Mouse (Mus musculus): ENCODE measurements around the gene Clk2. TPM values are rescaled to one million over a fixed set of nuclear protein-coding genes. Genes with fewer than 3 reads are reported as not detected.

Gene Clk2
- polyA plus RNA-seq, 1 experiment from 2014 or later = 50.3 TPM

GRCm38 (mm10) chr3:89179056-89179455 lies 14.5 kb downstream of the Clk2 start:
- Histone ChIP-seq H3K36me3 (peaks cover 64% of the 10 kb centered on the region), H3K27me3 (no peaks in the 10 kb centered on the region), H3K4me3 (replicated peaks) (no peak overlapping the region; the same call in 1 of the 2 replicates), H3K4me2 (peak overlapping the region; percentile 87; the same call in 1 of the 2 replicates), H3K9ac (replicated peaks) (no peak overlapping the region), H3K27ac (no peak overlapping the region), H3K9me3 (no peaks in the 10 kb centered on the region), H3K4me1 (replicated peaks) (peaks cover 24% of the 10 kb centered on the region)
- no peak for ATAC-seq (ENCODE audit: insufficient number of reproducible peaks, insufficient read depth, low FRiP score, low TSS enrichment, low read depth)
- WGBS = 92% methylated on average over 11 of the region's 11 CpGs

- Histone ChIP-seq H3K4me1 (replicated peaks) (peaks cover 41% of the 10 kb centered on the region), H3K36me3 (peaks cover 40% of the 10 kb centered on the region), H3K27me3 (no peaks in the 10 kb centered on the region), H3K9me3 (no peaks in the 10 kb centered on the region), H3K9ac (replicated peaks) (no peak overlapping the region), H3K4me3 (replicated peaks) (no peak overlapping the region), H3K27ac (peak overlapping the region; percentile 45; the same call in 1 of the 2 replicates), H3K4me2 (no peak overlapping the region)
- 91% methylated on average over 27 of the region's 27 CpGs for WGBS
- ATAC-seq (ENCODE audit: insufficient number of reproducible peaks, insufficient read depth, low FRiP score, low TSS enrichment, low read depth) = no peak
Measured at GRCm38 (mm10) chr3:89181749-89182500, 17.3 kb downstream of the Clk2 start.

GRCm38 (mm10) chr3:89182531-89183057 lies 18.0 kb downstream of the Clk2 start:
- Histone ChIP-seq H3K36me3 (peaks cover 47% of the 10 kb centered on the region), H3K27me3 (no peaks in the 10 kb centered on the region), H3K9ac (replicated peaks) (peak overlapping the region; percentile 86; the same call in 1 of the 2 replicates), H3K4me3 (replicated peaks) (peak overlapping the region; percentile 65), H3K4me2 (peak overlapping the region; percentile 92), H3K27ac (peak overlapping the region; percentile 89), H3K4me1 (replicated peaks) (peaks cover 41% of the 10 kb centered on the region), H3K9me3 (no peaks in the 10 kb centered on the region)
- 0 out of 2 replicates have a peak, but pooled peaks have one; percentile 6 for ATAC-seq (ENCODE audit: insufficient number of reproducible peaks, insufficient read depth, low FRiP score, low TSS enrichment, low read depth)
- WGBS = 52% methylated on average over 7 of the region's 7 CpGs

GRCm38 (mm10) chr3:89183058-89183958 lies 18.7 kb downstream of the Clk2 start, which contains the start of gene Fam189b:
TSS of gene Fam189b (plus strand) at chr3:89183143.
- peaks cover 39% of the 10 kb centered on the region for H3K4me1 ChIP-seq (replicated peaks)

GRCm38 (mm10) chr3:89183959-89184315 lies 19.3 kb downstream of the Clk2 start:
- Histone ChIP-seq H3K4me2 (peak overlapping the region; percentile 92), H3K36me3 (peaks cover 59% of the 10 kb centered on the region), H3K27ac (peak overlapping the region; percentile 89; the same call in 1 of the 2 replicates), H3K4me1 (replicated peaks) (peaks cover 33% of the 10 kb centered on the region), H3K9me3 (no peaks in the 10 kb centered on the region), H3K4me3 (replicated peaks) (peak overlapping the region; percentile 65), H3K27me3 (no peaks in the 10 kb centered on the region), H3K9ac (replicated peaks) (peak overlapping the region; percentile 86)
- no peak for ATAC-seq (ENCODE audit: insufficient number of reproducible peaks, insufficient read depth, low FRiP score, low TSS enrichment, low read depth)
- WGBS = 81% methylated on average over 5 of the region's 6 CpGs

More at GRCm38 (mm10) chr3:89183058-89183958, 18.7 kb downstream of the Clk2 start, which contains the start of gene Fam189b:
- 7% methylated on average over 39 of the region's 39 CpGs for WGBS
- Histone ChIP-seq H3K4me2 (peak within 1 kb of the TSS; percentile 92), H3K27me3 (no peaks in the 10 kb centered on the region), H3K9ac (replicated peaks) (peak within 1 kb of the TSS; percentile 86), H3K27ac (peak within 1 kb of the TSS; percentile 89), H3K36me3 (peaks cover 54% of the 10 kb centered on the region), H3K9me3 (no peaks in the 10 kb centered on the region), H3K4me3 (replicated peaks) (peak within 1 kb of the TSS; percentile 65)
- ATAC-seq (ENCODE audit: insufficient number of reproducible peaks, insufficient read depth, low FRiP score, low TSS enrichment, low read depth) = peak; percentile 89

- Histone ChIP-seq H3K4me2 (no peak overlapping the region), H3K36me3 (peaks cover 32% of the 10 kb centered on the region), H3K4me1 (replicated peaks) (peaks cover 29% of the 10 kb centered on the region), H3K27ac (no peak overlapping the region), H3K27me3 (no peaks in the 10 kb centered on the region), H3K9ac (replicated peaks) (no peak overlapping the region), H3K4me3 (replicated peaks) (no peak overlapping the region), H3K9me3 (no peaks in the 10 kb centered on the region)
- WGBS = 53% methylated on average over 23 of the region's 23 CpGs
- no peak for ATAC-seq (ENCODE audit: insufficient number of reproducible peaks, insufficient read depth, low FRiP score, low TSS enrichment, low read depth)
Measured at GRCm38 (mm10) chr3:89187197-89187596, 22.6 kb downstream of the Clk2 start.

- Histone ChIP-seq H3K27ac (no peak overlapping the region), H3K27me3 (no peaks in the 10 kb centered on the region), H3K9ac (replicated peaks) (no peak overlapping the region), H3K4me2 (no peak overlapping the region), H3K36me3 (peaks cover 29% of the 10 kb centered on the region), H3K4me3 (replicated peaks) (no peak overlapping the region), H3K9me3 (no peaks in the 10 kb centered on the region), H3K4me1 (replicated peaks) (peaks cover 26% of the 10 kb centered on the region)
- no peak for ATAC-seq (ENCODE audit: insufficient number of reproducible peaks, insufficient read depth, low FRiP score, low TSS enrichment, low read depth)
- WGBS = 82% methylated on average over 18 of the region's 18 CpGs
Measured at GRCm38 (mm10) chr3:89187690-89188477, 23.3 kb downstream of the Clk2 start.

- no peaks in the 10 kb centered on the region for H3K9me3 ChIP-seq
- H3K9ac ChIP-seq (replicated peaks) = no peak overlapping the region
- H3K4me3 ChIP-seq (replicated peaks) = no peak overlapping the region
- H3K4me2 ChIP-seq = no peak overlapping the region
- H3K27ac ChIP-seq = no peak overlapping the region
- 72% methylated on average over 12 of the region's 12 CpGs for WGBS
- peaks cover 29% of the 10 kb centered on the region for H3K36me3 ChIP-seq
- ATAC-seq (ENCODE audit: insufficient number of reproducible peaks, insufficient read depth, low FRiP score, low TSS enrichment, low read depth) = no peak
- H3K4me1 ChIP-seq (replicated peaks) = peaks cover 23% of the 10 kb centered on the region
- H3K27me3 ChIP-seq = no peaks in the 10 kb centered on the region
Measured at GRCm38 (mm10) chr3:89188478-89188875, 23.9 kb downstream of the Clk2 start.

- Histone ChIP-seq H3K4me3 (replicated peaks) (no peak overlapping the region), H3K9ac (replicated peaks) (no peak overlapping the region), H3K9me3 (no peaks in the 10 kb centered on the region), H3K36me3 (peaks cover 29% of the 10 kb centered on the region), H3K27me3 (no peaks in the 10 kb centered on the region), H3K4me2 (no peak overlapping the region), H3K27ac (no peak overlapping the region), H3K4me1 (replicated peaks) (peaks cover 3% of the 10 kb centered on the region)
- ATAC-seq (ENCODE audit: insufficient number of reproducible peaks, insufficient read depth, low FRiP score, low TSS enrichment, low read depth) = no peak
- 88% methylated on average over 8 of the region's 8 CpGs for WGBS
Measured at GRCm38 (mm10) chr3:89190436-89190835, 25.8 kb downstream of the Clk2 start.

GRCm38 (mm10) chr3:89193351-89193750 lies 28.8 kb downstream of the Clk2 start:
- no peak for ATAC-seq (ENCODE audit: insufficient number of reproducible peaks, insufficient read depth, low FRiP score, low TSS enrichment, low read depth)
- no peaks in the 10 kb centered on the region for H3K9me3 ChIP-seq
- peaks cover 8% of the 10 kb centered on the region for H3K4me1 ChIP-seq (replicated peaks)

More at GRCm38 (mm10) chr3:89193351-89193750, 28.8 kb downstream of the Clk2 start:
- WGBS = 62% methylated on average over 1 of the region's 1 CpGs
- Histone ChIP-seq H3K4me3 (replicated peaks) (no peak overlapping the region), H3K27ac (no peak overlapping the region), H3K4me2 (no peak overlapping the region), H3K9ac (replicated peaks) (no peak overlapping the region), H3K27me3 (no peaks in the 10 kb centered on the region), H3K36me3 (peaks cover 11% of the 10 kb centered on the region)

Measured in limb, embryonic 12.5 days (tissue).